Mouse (Mus musculus) liver, postnatal 0 days (tissue): ENCODE data around the gene Zfp750. TPM values are rescaled to one million over a fixed set of nuclear protein-coding genes. Genes with fewer than 3 reads are reported as not detected.
A peak's percentile ranks its signal among the peaks of the same experiment; 100 is the strongest.

ENCODE experiments used
- ATAC-seq: fragments of 200-750 bp; cut with Nextera tagmentation; 2 replicates; pipeline ENCODE4 v1.8.0; 2017; ENCODE audit warnings: mild to moderate bottlenecking, moderate library complexity
- DNase-seq: peaks from one replicate; pipeline ENCODE4 v3.0.0-alpha.2; 2016
- H3K27ac ChIP-seq: fragments of 300-500 bp; sonication (generic); 2 replicates; pipeline ENCODE4 v1.5.1; 2014; ENCODE audit warnings: antibody characterized with exemption, moderate library complexity, mild to moderate bottlenecking, low read depth
- H3K27me3 ChIP-seq: fragments of 300-500 bp; sonication (generic); 2 replicates; pipeline ENCODE4 v1.6.1; 2014; ENCODE audit warnings: low read length, control low read depth, mixed read lengths; ENCODE audit not compliant: insufficient read depth
- H3K36me3 ChIP-seq: fragments of 300-500 bp; sonication (generic); replicated peaks from 2 replicates; pipeline ENCODE4 v1.6.1; 2014; ENCODE audit warnings: mild to moderate bottlenecking, control low read depth, low read length, moderate library complexity, mixed read lengths; ENCODE audit not compliant: insufficient read depth
- H3K4me1 ChIP-seq: fragments of 300-500 bp; sonication (generic); 2 replicates; pipeline ENCODE4 v1.6.1; 2014; ENCODE audit warnings: antibody characterized with exemption, mild to moderate bottlenecking, control low read depth; ENCODE audit not compliant: insufficient read depth
- H3K4me2 ChIP-seq: fragments of 300-500 bp; sonication (generic); 2 replicates; pipeline ENCODE4 v1.6.1; 2014; ENCODE audit warnings: low read depth, mild to moderate bottlenecking, low read length, moderate library complexity, mixed read lengths
- H3K4me3 ChIP-seq: fragments of 300-500 bp; sonication (generic); 2 replicates; pipeline ENCODE4 v1.5.1; 2014; ENCODE audit warnings: low read depth, low read length
- H3K9ac ChIP-seq: fragments of 300-500 bp; sonication (generic); replicated peaks from 2 replicates; pipeline ENCODE4 v1.6.1; 2014; ENCODE audit warnings: mild to moderate bottlenecking, moderate library complexity
- H3K9me3 ChIP-seq: fragments of 300-500 bp; sonication (generic); 2 replicates; pipeline ENCODE4 v1.6.1; 2016; ENCODE audit warnings: mild to moderate bottlenecking, control low read depth, low read length, mixed read lengths
- CTCF ChIP-seq: sonication (generic); IDR thresholded peaks from 2 replicates; pipeline ENCODE4 v1.5.1; 2016; ENCODE audit warnings: antibody characterized with exemption, low read depth
- EP300 ChIP-seq: IDR thresholded peaks from 2 replicates; pipeline ENCODE4 v1.6.1; 2016; ENCODE audit warnings: antibody characterized with exemption, low read depth, mild to moderate bottlenecking
- WGBS: fragments of 180-500 bp; shearing (Covaris S2); extraction: QIAGEN DNeasy Blood & Tissue Kit; methylation state at CpG from one replicate; pipeline ENCODE4 v1.1.7; 2014; ENCODE audit not compliant: insufficient replicate concordance; 5-methylcytosine and 5-hydroxymethylcytosine counted together
- polyA plus RNA-seq: library from polyadenylated mRNA; unstranded; fragments of >200 nt; fragmentation: Nextera tagmentation; extraction: Ambion mirVana; gene quantifications from 2 replicates; pipeline ENCODE4 v1.2.1, GENCODE M21; 2015

Gene Zfp750
- polyA plus RNA-seq, 1 experiment from 2014 or later, result 2.5 TPM

DNA sequence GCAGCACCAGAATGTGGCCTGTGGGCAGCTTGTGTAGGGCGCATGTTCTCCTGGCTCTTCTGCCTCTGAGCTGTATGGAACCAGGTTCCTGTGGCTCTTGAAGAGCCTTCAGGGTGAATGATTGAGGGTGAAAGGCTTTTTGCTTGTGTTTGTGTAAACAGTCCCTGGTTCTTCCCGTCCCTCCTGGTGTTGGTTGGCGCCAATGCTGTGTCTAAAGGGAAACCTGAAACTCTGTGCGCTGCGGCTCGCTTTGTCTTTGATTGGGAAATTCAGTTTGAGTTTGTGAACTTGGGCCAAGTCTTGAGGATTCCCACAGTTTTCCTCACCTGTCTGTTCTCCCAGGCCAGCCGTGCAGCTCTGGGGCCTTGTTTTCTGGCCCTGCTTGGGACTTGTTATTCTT is 5.1 kb upstream of the Zfp750 start:
- no peak for TF ChIP-seq CTCF
- TF ChIP-seq EP300, result no peak
- no peaks in the 10 kb centered on the region for H3K27me3 ChIP-seq
- no peak overlapping the region for H3K4me2 ChIP-seq
- DNase-seq (no peak), ATAC-seq (no peak)
- H3K4me1 ChIP-seq, result peaks cover 11% of the 10 kb centered on the region
- H3K9me3 ChIP-seq, result no peaks in the 10 kb centered on the region
- no peak overlapping the region for H3K27ac ChIP-seq
- no peaks in the 10 kb centered on the region for H3K36me3 ChIP-seq
- no peak overlapping the region for H3K4me3 ChIP-seq
- no peak overlapping the region for H3K9ac ChIP-seq
- 82% methylated on average over 7 of the region's 7 CpGs for WGBS

DNA sequence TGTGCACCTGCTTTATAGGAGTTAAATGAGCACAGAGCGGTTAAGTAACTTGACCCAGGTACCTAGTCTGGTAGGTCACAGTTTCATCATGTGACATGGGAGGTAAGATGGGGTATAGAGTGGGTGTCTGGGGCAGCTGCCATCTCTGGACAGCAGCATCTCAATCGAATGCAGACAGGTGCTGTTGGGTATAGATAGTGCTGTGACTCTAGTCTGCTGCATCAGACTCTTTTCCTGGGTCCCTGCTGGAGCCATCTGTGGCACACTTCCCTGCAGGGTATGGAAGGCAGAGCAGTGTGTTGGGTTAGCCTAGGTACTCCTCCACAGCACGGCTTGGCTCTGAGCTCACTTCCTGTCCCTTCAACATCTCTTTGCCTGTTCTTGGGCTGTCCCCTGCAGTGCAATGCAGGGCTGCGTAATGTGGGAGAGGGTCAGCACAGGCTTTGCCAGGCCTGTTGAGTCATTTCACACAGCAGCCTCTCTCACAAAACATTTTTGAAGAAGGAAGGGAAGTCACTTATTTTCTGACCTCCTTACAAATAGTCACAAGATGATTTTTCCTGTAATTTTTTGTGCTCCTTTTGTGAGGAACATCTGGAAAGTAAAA is 3.1 kb upstream of the Zfp750 start:
- no peaks in the 10 kb centered on the region for H3K36me3 ChIP-seq
- H3K4me2 ChIP-seq, result no peak overlapping the region
- peaks cover 14% of the 10 kb centered on the region for H3K4me1 ChIP-seq
- H3K9me3 ChIP-seq, result no peaks in the 10 kb centered on the region
- WGBS, result 68% methylated on average over 4 of the region's 4 CpGs
- no peak for TF ChIP-seq EP300
- TF ChIP-seq CTCF, result no peak
- H3K27me3 ChIP-seq, result no peaks in the 10 kb centered on the region
- H3K9ac ChIP-seq, result no peak overlapping the region
- H3K27ac ChIP-seq, result no peak overlapping the region
- no peak overlapping the region for H3K4me3 ChIP-seq
- DNase-seq, result no peak
- no peak for ATAC-seq

DNA sequence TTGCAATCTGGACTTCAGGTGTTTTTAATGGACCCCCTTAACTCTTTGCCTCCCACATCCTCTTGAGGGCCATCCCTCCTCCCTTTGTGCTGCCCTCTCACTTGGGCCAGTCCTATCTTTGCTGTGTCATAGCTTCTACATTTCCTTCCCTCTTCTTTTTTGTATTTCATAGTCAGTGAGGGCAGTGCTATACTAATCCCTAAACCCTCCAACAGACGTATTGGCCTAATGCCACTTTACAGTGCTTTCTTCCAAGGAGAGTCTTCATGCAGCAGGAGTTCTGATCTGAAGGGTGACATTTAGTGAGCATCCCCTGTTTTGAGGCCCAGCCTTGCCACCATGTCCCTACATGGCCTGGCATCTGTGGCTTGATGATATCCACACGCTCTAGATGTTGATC is 1.6 kb upstream of the Zfp750 start:
- no peak for TF ChIP-seq EP300
- TF ChIP-seq CTCF, result no peak
- Histone ChIP-seq H3K27ac (no peak overlapping the region), H3K9ac (no peak overlapping the region), H3K27me3 (no peaks in the 10 kb centered on the region), H3K4me2 (no peak overlapping the region), H3K9me3 (no peaks in the 10 kb centered on the region), H3K4me3 (no peak overlapping the region), H3K36me3 (no peaks in the 10 kb centered on the region), H3K4me1 (peaks cover 23% of the 10 kb centered on the region)
- 70% methylated on average over 2 of the region's 2 CpGs for WGBS
- ATAC-seq (no peak), DNase-seq (no peak)

DNA sequence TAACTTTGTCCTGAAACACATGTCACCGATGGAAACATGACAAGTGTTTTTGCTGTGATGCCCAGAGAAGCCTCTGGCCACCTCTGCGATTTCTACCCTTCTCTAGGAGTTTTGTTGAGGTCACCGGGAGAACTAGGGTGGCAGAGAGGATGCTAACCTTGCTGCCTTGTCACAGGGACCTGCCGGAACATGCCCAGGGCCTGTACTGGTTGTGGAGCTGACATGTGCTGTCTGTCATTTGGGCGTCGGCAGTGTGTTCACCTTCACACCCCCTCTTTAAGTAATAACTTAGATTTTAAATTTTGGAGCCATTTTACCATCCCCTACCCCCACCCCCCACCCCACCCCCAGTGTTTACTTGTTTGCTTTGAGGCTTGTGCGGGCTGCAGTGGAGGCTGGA is 570 bp upstream of the Zfp750 start:
- no peak overlapping the region for H3K4me3 ChIP-seq
- DNase-seq (no peak), ATAC-seq (no peak)
- H3K4me2 ChIP-seq, result peak overlapping the region; percentile 24
- 76% methylated on average over 7 of the region's 7 CpGs for WGBS
- no peaks in the 10 kb centered on the region for H3K9me3 ChIP-seq
- no peak overlapping the region for H3K9ac ChIP-seq
- 0 out of 2 replicates have a peak overlapping the region, but pooled peaks have one; percentile 30 for H3K27ac ChIP-seq
- TF ChIP-seq EP300 (no peak), CTCF (no peak)
- no peaks in the 10 kb centered on the region for H3K36me3 ChIP-seq
- no peaks in the 10 kb centered on the region for H3K27me3 ChIP-seq
- H3K4me1 ChIP-seq, result peaks cover 25% of the 10 kb centered on the region

DNA sequence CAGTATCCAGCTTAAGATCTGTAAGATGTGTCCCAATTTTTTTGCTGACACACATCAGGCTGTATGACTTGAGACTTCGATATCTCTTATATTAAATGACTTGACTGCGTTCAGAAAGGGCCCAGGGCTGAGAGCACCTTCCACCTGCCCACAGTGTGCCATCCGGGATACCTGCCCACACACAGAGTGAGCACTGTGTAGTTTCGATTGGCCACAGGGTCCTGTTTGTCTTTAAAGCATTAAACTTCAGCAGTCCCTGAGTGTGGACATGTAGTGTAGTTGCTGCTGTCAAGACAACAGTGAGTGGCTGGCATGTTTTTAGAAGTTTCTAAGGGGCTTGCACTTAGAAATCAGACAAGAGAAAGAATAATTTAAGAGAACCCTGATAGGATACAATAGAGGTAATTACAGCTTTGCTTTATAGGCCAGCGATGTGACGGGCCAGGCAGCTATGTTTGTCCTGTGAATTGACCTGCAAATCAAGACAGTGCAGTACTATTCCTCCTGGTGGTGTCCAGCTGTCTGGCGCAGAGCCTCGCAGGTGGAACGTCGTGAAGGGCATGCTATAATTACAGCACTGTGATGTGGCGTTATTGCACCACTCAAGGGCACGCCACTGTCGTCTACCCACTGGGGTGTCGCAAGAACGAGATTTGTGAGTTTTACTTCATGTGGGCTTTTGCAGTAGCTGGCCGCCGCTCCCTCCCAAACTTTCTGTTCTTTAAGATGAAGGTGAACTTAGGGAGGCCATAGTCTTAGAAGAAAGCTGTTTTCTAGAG is 1.3 kb downstream of the Zfp750 start:
- peak overlapping the region; percentile 49 for H3K4me2 ChIP-seq
- H3K27me3 ChIP-seq, result no peaks in the 10 kb centered on the region
- DNase-seq (peak; percentile 64), ATAC-seq (peak; percentile 80)
- no peaks in the 10 kb centered on the region; the same call in none of the 2 replicates for H3K36me3 ChIP-seq
- peak overlapping the region; percentile 43 for H3K9ac ChIP-seq
- WGBS, result 64% methylated on average over 17 of the region's 17 CpGs
- peaks cover 28% of the 10 kb centered on the region for H3K4me1 ChIP-seq
- H3K9me3 ChIP-seq, result no peaks in the 10 kb centered on the region
- TF ChIP-seq EP300 (peak; percentile 32; the same call in 1 of the 2 replicates), CTCF (no peak)
- peak overlapping the region; percentile 94 for H3K27ac ChIP-seq
- H3K4me3 ChIP-seq, result peak overlapping the region; percentile 17

DNA sequence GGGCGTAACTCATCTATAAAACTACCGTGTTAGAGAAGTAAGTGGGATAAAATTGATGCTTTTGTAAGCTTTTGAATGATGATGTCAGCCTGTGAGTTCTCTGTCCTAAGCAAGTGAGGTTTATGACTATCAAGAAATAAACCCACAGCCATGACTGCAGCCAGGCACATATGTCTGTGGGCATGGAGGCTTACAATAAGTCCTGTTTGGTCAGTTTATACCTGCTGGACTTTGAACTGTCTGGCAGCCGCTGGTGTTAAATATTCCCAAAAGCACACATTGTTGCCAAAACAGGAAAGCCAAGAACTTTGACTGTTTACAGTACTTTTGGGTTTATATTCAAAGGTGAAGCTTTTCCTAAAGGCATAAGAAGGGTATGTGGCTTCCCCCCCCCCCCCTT is 2.2 kb downstream of the Zfp750 start:
- DNase-seq (peak; percentile 38), ATAC-seq (peak; percentile 61)
- peaks cover under 1% of the 10 kb centered on the region for H3K36me3 ChIP-seq
- TF ChIP-seq EP300, result peak; percentile 26; the same call in 1 of the 2 replicates
- TF ChIP-seq CTCF, result no peak
- peak overlapping the region; percentile 21; the same call in 1 of the 2 replicates for H3K9ac ChIP-seq
- peak overlapping the region; percentile 94 for H3K27ac ChIP-seq
- no peak overlapping the region for H3K4me3 ChIP-seq
- peaks cover 30% of the 10 kb centered on the region for H3K4me1 ChIP-seq
- WGBS, result 75% methylated on average over 3 of the region's 3 CpGs
- H3K4me2 ChIP-seq, result peak overlapping the region; percentile 49
- H3K27me3 ChIP-seq, result no peaks in the 10 kb centered on the region
- no peaks in the 10 kb centered on the region for H3K9me3 ChIP-seq
